Mouse (Mus musculus) megakaryocyte, embryonic 14.5 days (primary cell): ENCODE measurements around the gene Tgtp2. TPM values are rescaled to one million over a fixed set of nuclear protein-coding genes. Genes with fewer than 3 reads are reported as not detected.
A peak's percentile ranks its signal among the peaks of the same experiment; 100 is the strongest.
"Not testable (repeated sequence)": the region's sequence is repeated elsewhere in the genome, so short reads cannot be mapped to it uniquely, and the experiment has no call there.

Source experiments
- H3K27me3 ChIP-seq: replicated peaks from 2 replicates; pipeline ENCODE3; 2012; ENCODE audit warnings: inconsistent platforms
- H3K36me3 ChIP-seq: replicated peaks from 2 replicates; pipeline ENCODE3; 2012; ENCODE audit warnings: low read length, inconsistent platforms, mixed read lengths
- H3K4me1 ChIP-seq: 2 replicates; pipeline ENCODE4 v1.6.1; 2012; ENCODE audit warnings: inconsistent platforms
- H3K4me3 ChIP-seq: replicated peaks from 2 replicates; pipeline ENCODE3; 2012; ENCODE audit warnings: moderate library complexity, mild to moderate bottlenecking, inconsistent platforms
- H3K9me3 ChIP-seq: 2 replicates; pipeline ENCODE4 v1.6.1; 2012; ENCODE audit warnings: inconsistent platforms
- FLI1 ChIP-seq: IDR thresholded peaks from 2 replicates; pipeline ENCODE4 v1.6.1; 2012; ENCODE audit warnings: low read length, inconsistent platforms, mixed read lengths
- GATA1 ChIP-seq: IDR thresholded peaks from 3 replicates; pipeline ENCODE4 v1.6.1; 2012; ENCODE audit warnings: mixed read lengths, low read length, inconsistent platforms, borderline replicate concordance
- polyA plus RNA-seq: library from polyadenylated mRNA; stranded (reverse); fragments of >175 nt; gene quantifications from 2 replicates; pipeline ENCODE4 v1.2.3, GENCODE M21; 2012; ENCODE audit warnings: low replicate concordance; ENCODE audit not compliant: insufficient read depth

The Tgtp2 gene
- polyA plus RNA-seq, result 0.45 TPM in 1 of 2 replicates, not detected in the other

DNA sequence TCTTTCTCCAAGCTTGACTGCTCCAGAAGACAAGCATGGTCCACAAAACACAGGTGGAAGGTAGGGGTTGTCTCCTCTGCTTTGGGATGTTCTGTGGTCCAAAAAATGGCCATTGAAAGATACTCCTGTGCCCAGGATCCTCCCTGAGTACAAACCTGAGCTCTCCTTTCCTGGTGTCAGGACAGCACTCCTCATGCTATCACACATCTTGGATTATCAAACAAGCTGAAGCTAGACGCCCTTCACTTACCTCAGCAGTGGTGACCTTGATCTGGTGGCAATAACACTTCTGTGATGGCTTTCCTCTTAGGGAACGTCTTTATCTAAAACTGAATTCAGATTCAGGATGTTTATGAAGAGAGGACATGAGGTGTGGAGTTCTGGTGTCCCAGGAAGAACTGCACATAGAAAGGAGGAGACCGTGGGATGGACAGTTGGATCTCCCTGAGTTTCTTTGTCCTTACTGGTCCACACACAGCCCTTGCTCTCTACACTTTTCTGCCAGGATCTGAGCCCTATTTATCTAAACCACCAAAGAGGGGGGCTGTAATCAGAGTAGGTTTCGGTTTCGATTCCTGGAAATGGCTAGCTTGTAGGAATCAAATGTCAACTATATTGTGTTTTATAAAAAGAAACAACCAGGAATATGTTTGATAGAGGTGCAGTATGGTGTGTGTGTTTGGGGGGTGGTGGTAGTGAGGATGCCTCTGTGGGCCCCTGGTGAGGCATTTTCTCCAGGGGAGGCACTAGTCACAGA lies at the start of gene Tgtp2:
TSS of gene Tgtp2 (minus strand) at position 494 of the 757 bp plus-strand sequence.
- H3K9me3 ChIP-seq, H3K36me3 ChIP-seq, H3K27me3 ChIP-seq: not testable (repeated sequence)
- Histone ChIP-seq H3K4me3 (peak within 1 kb of the TSS; percentile 80), H3K4me1 (peaks cover 14% of the 10 kb centered on the region; the same call in 1 of the 2 replicates)

DNA sequence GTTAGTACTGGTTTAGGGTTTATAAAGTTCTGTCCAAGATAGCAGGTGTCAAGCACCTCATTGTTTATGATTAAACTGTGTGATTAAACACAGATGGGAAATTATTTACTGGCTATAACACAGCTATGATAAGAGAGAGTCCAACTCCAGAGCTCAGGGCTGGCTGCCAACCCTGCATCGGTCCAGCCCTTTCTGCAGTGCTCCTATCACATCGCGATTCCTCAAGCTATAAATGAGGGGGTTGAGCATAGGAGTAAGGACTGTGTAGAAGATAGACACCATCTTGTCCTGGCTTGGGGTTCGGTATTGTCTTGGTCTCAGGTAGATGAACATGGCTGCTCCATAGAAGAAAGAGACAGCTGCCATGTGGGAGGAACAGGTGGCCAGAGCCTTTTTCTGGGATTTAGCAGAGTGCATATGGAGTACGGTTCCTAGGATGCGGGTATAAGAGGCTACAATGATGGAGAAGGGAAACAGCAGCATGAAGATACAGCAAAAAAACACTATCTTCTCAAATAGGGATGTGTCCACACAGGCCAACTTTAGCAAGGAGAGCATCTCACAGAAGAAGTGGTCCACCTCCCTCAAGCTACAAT lies 48.7 kb upstream of the Tgtp2 start:
- TF ChIP-seq GATA1 (no peak), FLI1 (no peak)
- H3K27me3 ChIP-seq, result no peaks in the 10 kb centered on the region
- no peak overlapping the region for H3K4me3 ChIP-seq
- peaks cover 40% of the 10 kb centered on the region for H3K4me1 ChIP-seq
- H3K9me3 ChIP-seq, result no peaks in the 10 kb centered on the region
- H3K36me3 ChIP-seq, result peaks cover 21% of the 10 kb centered on the region

DNA sequence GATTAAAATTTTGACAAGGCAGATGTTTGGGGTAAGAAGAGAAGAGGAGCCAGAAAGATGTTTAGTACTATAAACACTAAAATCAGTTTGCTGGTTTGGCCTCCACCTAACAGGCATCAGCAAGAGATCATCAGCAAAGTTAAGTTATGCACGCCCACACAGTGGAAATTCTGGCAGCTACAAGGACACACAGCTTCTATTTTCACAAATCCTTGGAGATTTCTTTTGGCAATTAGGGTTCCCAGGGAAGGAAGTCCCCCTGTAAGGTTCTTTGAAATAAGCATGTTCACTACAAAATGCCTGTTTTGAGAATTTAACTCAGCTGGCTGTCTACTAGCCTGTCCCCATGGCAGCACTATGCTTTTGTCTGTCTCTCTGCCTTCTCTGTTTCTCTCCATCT lies 47.0 kb upstream of the Tgtp2 start:
- Histone ChIP-seq H3K4me1 (peaks cover 54% of the 10 kb centered on the region), H3K27me3 (no peaks in the 10 kb centered on the region), H3K36me3 (peaks cover 22% of the 10 kb centered on the region), H3K4me3 (no peak overlapping the region), H3K9me3 (no peaks in the 10 kb centered on the region)
- no peak for TF ChIP-seq GATA1
- no peak for TF ChIP-seq FLI1

DNA sequence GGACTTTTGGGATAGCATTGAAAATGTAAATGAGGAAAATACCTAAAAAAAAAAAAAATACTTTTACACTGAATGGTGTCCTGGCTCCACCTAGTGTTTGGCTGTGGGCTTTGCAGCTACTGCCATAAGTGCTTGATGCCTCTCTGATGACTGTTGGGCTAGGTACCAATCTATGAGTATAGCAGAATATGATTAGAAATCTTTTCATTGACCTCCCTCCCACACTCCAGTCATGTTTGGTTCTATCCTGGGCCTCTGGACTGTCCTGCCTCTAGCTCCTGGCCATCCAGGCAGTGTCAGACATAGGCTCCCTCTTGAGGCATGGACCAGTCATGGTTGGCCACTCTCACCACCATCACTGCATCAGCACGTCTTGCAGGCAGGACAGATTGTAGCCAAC lies 44.8 kb upstream of the Tgtp2 start:
- no peak for TF ChIP-seq GATA1
- no peak for TF ChIP-seq FLI1
- Histone ChIP-seq H3K27me3 (no peaks in the 10 kb centered on the region), H3K36me3 (peaks cover 23% of the 10 kb centered on the region), H3K4me1 (peaks cover 48% of the 10 kb centered on the region), H3K9me3 (no peaks in the 10 kb centered on the region), H3K4me3 (no peak overlapping the region)

DNA sequence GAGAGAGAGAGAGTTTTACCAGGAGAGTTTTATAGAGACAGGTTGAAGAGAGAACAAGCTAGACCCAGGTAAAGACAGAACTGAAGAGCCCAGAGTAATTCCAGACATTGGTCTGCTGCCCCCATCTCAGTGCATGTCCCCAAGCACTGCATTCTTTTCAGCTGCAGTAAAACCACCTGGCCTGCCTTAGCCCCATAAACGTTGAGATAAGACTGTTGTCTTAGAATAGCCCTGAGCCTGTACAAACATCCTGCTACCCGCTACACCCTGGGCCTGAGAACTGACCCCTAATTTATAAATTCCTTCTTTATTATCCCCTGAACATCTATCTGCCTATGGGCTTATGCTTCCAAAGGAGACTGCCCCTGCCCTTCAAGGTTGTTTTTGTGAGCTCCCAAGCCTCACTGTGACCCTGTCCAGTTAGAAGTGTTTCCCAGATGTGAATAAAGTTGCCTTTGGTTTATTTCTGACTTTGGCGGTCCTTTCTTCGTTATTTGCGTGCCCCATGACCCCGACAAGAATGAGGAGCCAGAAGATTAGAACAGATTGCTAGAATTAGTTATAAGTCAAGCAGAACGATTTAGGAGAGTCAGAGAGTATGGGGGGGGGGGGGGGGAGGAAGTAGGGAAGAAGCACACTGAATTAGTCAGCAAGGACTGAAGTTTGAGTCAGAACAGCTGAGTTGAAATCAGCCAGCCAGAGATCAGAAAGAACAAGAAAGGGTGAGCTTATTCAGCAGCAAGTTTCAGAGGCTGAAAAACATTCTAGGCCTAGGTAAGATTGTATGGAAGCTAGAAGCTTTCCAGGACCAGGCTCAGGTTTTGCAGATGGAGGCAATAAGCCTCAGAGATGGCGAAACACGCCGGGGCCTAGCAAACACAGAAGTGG lies 43.9 kb upstream of the Tgtp2 start:
- no peak overlapping the region for H3K4me3 ChIP-seq
- H3K4me1 ChIP-seq, result peaks cover 48% of the 10 kb centered on the region
- H3K27me3 ChIP-seq, result no peaks in the 10 kb centered on the region
- TF ChIP-seq GATA1, result no peak
- TF ChIP-seq FLI1, result no peak
- H3K36me3 ChIP-seq, result peaks cover 21% of the 10 kb centered on the region
- no peaks in the 10 kb centered on the region for H3K9me3 ChIP-seq

DNA sequence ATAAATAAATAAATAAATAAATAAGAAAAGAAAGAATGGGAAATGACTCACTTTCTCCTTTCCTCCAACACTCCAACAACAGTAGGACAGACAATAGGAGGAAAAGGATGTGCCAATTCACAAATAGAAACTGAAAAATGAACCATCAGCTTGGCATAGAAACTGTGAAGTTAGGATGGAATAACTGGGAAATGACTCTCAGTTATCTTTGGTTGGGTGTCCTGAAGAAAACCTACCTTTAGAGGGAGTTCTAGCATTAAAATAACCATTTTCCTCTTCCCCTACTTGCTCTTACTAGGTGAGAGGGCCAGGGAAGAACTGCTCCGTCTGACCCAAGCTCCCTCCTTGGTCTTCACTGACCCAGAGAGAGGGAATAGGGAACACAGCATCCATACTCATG lies 41.7 kb upstream of the Tgtp2 start:
- no peak for TF ChIP-seq GATA1
- no peak for TF ChIP-seq FLI1
- Histone ChIP-seq H3K9me3 (no peaks in the 10 kb centered on the region), H3K27me3 (no peaks in the 10 kb centered on the region), H3K4me3 (no peak overlapping the region), H3K36me3 (peaks cover 36% of the 10 kb centered on the region), H3K4me1 (peaks cover 66% of the 10 kb centered on the region)

DNA sequence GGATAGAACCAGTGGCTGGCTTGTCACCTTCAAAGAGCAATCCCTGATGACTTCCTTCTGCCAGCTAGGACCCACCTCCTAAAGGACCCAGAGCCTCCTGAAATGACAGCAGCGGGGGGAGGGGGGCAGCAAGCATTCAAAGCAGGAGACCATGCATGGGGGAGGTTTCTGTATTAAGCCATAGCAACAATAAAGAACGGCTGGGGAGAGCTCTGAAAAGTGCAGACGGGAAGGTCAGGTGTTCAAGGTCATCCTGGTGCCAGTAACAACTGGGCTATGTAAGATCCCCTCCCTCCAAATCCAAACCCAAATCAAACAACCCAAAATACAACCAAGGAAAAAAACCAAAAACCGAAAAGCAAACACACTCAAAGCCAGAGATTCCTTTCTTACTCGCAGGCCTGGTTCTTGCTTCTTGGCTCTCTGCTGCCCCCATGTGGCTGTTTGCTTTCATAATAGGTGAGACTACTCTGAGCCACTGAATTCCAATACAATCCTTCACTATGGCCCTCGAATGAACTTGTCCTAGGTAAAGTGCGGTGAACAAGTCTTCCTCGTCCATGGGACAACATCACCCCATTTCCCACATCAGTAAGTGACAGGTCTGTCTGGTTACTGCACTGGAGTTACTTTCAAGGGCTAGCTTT lies 39.2 kb upstream of the Tgtp2 start:
- no peaks in the 10 kb centered on the region for H3K9me3 ChIP-seq
- no peak overlapping the region for H3K4me3 ChIP-seq
- peaks cover 80% of the 10 kb centered on the region for H3K4me1 ChIP-seq
- TF ChIP-seq GATA1 (no peak), FLI1 (no peak)
- H3K27me3 ChIP-seq, result no peaks in the 10 kb centered on the region
- peaks cover 52% of the 10 kb centered on the region for H3K36me3 ChIP-seq

DNA sequence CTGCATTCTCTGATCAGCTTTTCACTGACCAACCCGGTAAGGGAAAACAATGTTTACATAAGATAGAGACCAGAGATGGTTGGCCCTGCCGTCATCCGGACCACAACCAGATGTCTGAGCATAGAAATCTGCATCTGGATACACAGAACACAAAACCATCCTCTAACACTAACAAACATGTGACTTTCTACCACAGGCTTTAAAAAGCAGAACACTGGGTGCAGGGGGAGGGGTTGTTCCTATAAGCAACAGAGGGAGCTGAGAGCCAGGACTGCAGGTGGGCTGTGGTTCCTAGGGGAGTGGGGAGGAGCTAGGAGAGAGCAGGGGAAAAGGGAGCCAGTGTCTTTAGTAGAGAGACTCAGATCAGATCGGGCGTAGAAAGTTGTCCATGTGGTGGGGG lies 37.5 kb upstream of the Tgtp2 start:
- Histone ChIP-seq H3K27me3 (no peaks in the 10 kb centered on the region), H3K36me3 (peaks cover 65% of the 10 kb centered on the region), H3K9me3 (no peaks in the 10 kb centered on the region), H3K4me1 (peaks cover 77% of the 10 kb centered on the region), H3K4me3 (no peak overlapping the region)
- TF ChIP-seq FLI1 (no peak), GATA1 (no peak)

DNA sequence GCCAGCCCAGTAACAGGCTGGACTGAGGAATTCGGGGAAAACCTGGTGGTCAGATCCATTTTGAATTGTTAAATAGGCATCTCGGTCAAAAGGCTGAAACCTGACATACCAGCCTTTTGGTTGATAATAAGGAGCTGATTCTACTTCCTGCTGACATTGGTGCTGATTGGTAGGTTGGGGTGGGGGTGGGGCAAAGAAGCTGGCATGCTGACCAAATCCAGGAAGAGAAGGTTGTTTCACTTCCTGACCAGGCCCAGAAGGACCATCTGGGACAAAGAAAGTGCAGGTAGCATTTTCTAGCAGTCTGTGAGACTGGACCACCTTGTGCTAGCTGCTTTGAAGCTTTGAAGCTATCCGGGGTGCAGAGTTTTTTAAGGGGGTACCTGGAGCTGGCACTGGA lies 36.4 kb upstream of the Tgtp2 start:
- Histone ChIP-seq H3K27me3 (no peaks in the 10 kb centered on the region), H3K4me1 (peaks cover 81% of the 10 kb centered on the region), H3K9me3 (no peaks in the 10 kb centered on the region), H3K4me3 (peak overlapping the region; percentile 72), H3K36me3 (peaks cover 70% of the 10 kb centered on the region)
- TF ChIP-seq GATA1 (no peak), FLI1 (no peak)

DNA sequence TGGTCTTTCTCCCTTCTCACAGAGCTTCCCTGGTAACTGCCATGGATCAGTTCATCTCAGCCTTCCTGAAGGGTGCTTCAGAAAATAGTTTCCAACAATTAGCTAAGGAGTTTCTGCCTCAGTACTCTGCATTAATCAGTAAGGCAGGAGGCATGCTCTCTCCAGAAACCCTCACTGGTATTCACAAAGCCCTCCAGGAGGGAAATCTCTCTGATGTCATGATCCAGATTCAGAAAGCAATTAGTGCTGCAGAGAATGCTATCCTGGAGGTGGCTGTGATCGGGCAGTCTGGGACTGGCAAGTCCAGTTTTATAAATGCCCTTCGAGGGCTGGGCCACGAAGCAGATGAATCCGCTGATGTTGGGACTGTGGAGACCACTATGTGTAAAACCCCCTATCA lies 31.4 kb upstream of the Tgtp2 start:
- no peaks in the 10 kb centered on the region for H3K9me3 ChIP-seq
- TF ChIP-seq FLI1, result no peak
- no peak for TF ChIP-seq GATA1
- H3K36me3 ChIP-seq, result peaks cover 76% of the 10 kb centered on the region
- no peak overlapping the region for H3K4me3 ChIP-seq
- H3K4me1 ChIP-seq, result peaks cover 76% of the 10 kb centered on the region
- no peaks in the 10 kb centered on the region for H3K27me3 ChIP-seq
